Mouse (Mus musculus) forebrain, postnatal 0 days (tissue): Measurements from ENCODE around the gene F13b. TPM values are rescaled to one million over a fixed set of nuclear protein-coding genes. Genes with fewer than 3 reads are reported as not detected.

Experiments used
- ATAC-seq: fragments of 200-750 bp; cut with Nextera tagmentation; 2 replicates; pipeline ENCODE4 v1.8.0; 2017; ENCODE audit warnings: mild to moderate bottlenecking, moderate library complexity
- DNase-seq: peaks from one replicate; pipeline ENCODE4 v3.0.0-alpha.2; 2015
- H3K27ac ChIP-seq: fragments of 300-500 bp; sonication (generic); 2 replicates; pipeline ENCODE4 v1.5.1; 2014; ENCODE audit warnings: low read depth, mild to moderate bottlenecking, antibody characterized with exemption, low read length, moderate library complexity, mixed read lengths
- H3K27me3 ChIP-seq: fragments of 300-500 bp; sonication (generic); 2 replicates; pipeline ENCODE4 v1.6.1; 2014; ENCODE audit warnings: mild to moderate bottlenecking, low read length, mixed read lengths; ENCODE audit not compliant: insufficient read depth
- H3K36me3 ChIP-seq: fragments of 300-500 bp; sonication (generic); 2 replicates; pipeline ENCODE4 v1.6.1; 2014; ENCODE audit warnings: mild to moderate bottlenecking, moderate library complexity; ENCODE audit not compliant: insufficient read depth
- H3K4me1 ChIP-seq: fragments of 300-500 bp; sonication (generic); 2 replicates; pipeline ENCODE4 v1.6.1; 2014; ENCODE audit warnings: antibody characterized with exemption; ENCODE audit not compliant: insufficient read depth
- H3K4me2 ChIP-seq: fragments of 300-500 bp; sonication (generic); 2 replicates; pipeline ENCODE4 v1.6.1; 2014; ENCODE audit warnings: low read depth, mild to moderate bottlenecking, moderate library complexity
- H3K4me3 ChIP-seq: fragments of 300-500 bp; sonication (generic); 2 replicates; pipeline ENCODE4 v1.5.1; 2014; ENCODE audit warnings: low read depth, low read length, mixed read lengths
- H3K9ac ChIP-seq: fragments of 300-500 bp; sonication (generic); 2 replicates; pipeline ENCODE4 v1.6.1; 2014; ENCODE audit warnings: mild to moderate bottlenecking
- H3K9me3 ChIP-seq: fragments of 300-500 bp; sonication (generic); 2 replicates; pipeline ENCODE4 v1.6.1; 2016; ENCODE audit warnings: low read length
- CTCF ChIP-seq: sonication (generic); IDR thresholded peaks from 2 replicates; pipeline ENCODE4 v1.5.1; 2016; ENCODE audit warnings: antibody characterized with exemption, control low read depth, low read depth
- WGBS: fragments of 180-500 bp; shearing (Covaris S2); extraction: QIAGEN DNeasy Blood & Tissue Kit; methylation state at CpG from one replicate; pipeline ENCODE4 v1.1.7; 2014; 5-methylcytosine and 5-hydroxymethylcytosine counted together
- polyA plus RNA-seq: library from polyadenylated mRNA; unstranded; fragments of >200 nt; fragmentation: Nextera tagmentation; extraction: Ambion mirVana; gene quantifications from 2 replicates; pipeline ENCODE4 v1.2.1, GENCODE M21; 2015
- total RNA-seq: library from RNA; depleted of rRNA; stranded (reverse); fragments of >200 nt; gene quantifications from 2 replicates; pipeline ENCODE4 v1.2.3, GENCODE M21; 2014; rRNA removed

The F13b gene
- total RNA-seq, result not detected in 2 replicates
- not detected in 2 replicates for polyA plus RNA-seq

DNA sequence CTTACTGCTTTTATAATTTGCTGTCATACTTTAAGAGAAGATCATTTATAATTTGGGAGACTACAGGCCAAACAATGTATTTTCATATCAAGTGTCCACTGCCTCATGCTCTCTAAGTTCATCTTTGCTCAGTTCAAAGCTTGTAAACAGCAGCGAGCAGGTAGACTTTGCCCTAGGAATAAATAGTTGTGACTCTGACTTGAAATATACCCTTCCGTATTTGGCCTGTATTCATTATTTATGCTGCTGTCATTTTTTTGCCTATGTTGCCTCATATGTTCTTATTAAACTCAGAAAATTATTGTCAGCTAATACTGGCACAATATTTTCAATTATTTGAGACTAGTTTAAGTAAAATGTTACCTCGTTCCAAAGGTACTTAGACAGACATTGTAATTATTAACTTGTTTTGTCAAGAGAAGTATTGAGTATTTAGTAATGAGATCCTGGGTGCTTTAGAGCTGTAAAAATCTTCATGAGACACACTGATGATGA is at the start of gene F13b:
Gene F13b (plus strand): TSS at position 445 of the 495 bp plus-strand sequence.
- H3K4me1 ChIP-seq, result no peaks in the 10 kb centered on the region
- TF ChIP-seq CTCF, result no peak
- H3K36me3 ChIP-seq, result no peaks in the 10 kb centered on the region
- no peaks in the 10 kb centered on the region for H3K27me3 ChIP-seq
- WGBS, result 88% methylated on average over 3 of the region's 3 CpGs
- no peak within 1 kb of the TSS for H3K27ac ChIP-seq
- no peak within 1 kb of the TSS for H3K9ac ChIP-seq
- no peak within 1 kb of the TSS for H3K4me2 ChIP-seq
- H3K9me3 ChIP-seq, result no peaks in the 10 kb centered on the region
- DNase-seq, result no peak
- no peak for ATAC-seq
- H3K4me3 ChIP-seq, result no peak within 1 kb of the TSS

DNA sequence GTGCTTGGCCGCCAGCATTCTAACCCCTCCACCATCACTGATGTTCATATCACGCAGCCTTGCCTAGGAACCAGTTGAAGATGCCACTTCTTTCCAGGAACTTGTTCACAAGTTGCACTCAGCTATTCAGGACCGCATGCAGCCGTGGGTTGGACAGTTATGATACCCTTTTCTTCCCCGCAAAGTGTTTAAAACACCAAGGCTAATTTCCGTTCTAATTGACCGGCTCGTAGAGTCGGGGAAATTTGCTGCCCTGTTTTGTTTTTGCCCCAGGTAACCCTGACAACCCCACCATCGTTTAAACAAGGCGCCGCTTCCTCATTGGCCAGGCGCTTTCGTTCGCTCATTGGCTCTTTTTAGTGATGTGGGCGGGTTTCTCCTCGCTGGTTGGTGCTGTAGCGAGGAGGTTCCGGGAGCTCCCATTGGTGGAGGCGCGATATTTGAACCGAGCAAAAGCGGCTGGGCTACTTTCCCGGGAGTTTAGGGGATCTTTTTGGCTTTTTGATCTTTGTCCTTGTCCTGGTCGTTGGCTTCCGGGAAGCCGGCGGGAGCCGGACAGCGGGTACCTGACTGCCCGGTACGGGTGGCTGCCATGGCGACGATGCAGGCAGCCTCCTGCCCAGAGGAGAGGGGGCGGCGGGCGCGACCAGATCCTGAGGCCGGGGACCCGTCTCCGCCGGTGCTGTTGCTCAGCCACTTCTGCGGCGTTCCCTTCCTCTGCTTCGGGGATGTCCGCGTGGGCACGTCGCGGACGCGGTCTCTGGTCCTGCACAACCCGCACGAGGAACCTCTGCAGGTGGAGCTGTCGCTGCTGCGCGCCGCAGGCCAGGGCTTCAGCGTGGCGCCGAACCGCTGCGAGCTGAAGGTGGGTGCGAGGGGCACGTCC is 46.9 kb upstream of the F13b start, which contains the start of gene Aspm:
Gene Aspm (plus strand): TSS at position 433 of the 886 bp plus-strand sequence.
- no peak within 1 kb of the TSS for H3K27ac ChIP-seq

DNA sequence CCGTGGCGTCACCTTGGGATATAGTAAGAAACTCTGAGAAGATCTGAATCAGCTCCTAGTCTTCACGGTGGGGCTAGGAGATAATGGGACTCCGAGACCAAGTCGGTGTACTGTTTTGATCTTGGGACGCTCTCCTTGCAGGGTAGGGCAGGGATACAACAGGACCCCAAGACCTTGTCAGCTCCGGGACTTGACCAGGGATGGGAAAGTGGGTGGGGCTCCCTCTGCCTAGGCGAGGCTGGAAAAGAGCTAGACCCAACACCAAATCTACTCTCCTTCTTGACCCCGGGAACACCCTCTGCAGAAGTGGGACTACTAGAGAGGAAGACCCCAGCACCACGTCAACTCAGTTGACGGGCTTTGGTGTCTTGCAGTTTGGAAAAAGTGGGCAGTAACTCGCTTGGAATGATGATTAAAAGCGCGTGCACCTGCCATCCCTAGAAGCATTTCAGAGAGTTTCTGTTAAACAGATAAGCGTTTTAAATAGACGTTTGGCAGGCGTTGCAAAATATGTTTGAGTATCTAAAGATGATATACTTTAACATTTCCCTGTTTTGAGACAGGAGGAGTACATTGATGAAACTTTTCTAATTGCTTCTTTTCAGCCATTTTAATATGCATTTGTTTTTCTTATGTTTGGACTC is 46.2 kb upstream of the F13b start:
- ATAC-seq (no peak), DNase-seq (no peak)
- H3K4me2 ChIP-seq, result peak overlapping the region; percentile 99
- peak overlapping the region; percentile 82 for H3K4me3 ChIP-seq
- H3K36me3 ChIP-seq, result no peaks in the 10 kb centered on the region
- H3K27me3 ChIP-seq, result no peaks in the 10 kb centered on the region
- H3K9me3 ChIP-seq, result no peaks in the 10 kb centered on the region
- WGBS, result 2% methylated on average over 17 of the region's 17 CpGs
- no peak for TF ChIP-seq CTCF
- H3K4me1 ChIP-seq, result 0 out of 2 replicates have a peak, but pooled peaks cover 4% of the 10 kb centered on the region
- peak overlapping the region; percentile 46 for H3K9ac ChIP-seq
- H3K27ac ChIP-seq, result no peak overlapping the region

More for the DNA sequence above, 46.9 kb upstream of the F13b start, which contains the start of gene Aspm:
- Histone ChIP-seq H3K9me3 (no peaks in the 10 kb centered on the region), H3K4me1 (0 out of 2 replicates have a peak, but pooled peaks cover 4% of the 10 kb centered on the region), H3K36me3 (no peaks in the 10 kb centered on the region), H3K9ac (peak within 1 kb of the TSS; percentile 46), H3K4me2 (peak within 1 kb of the TSS; percentile 99), H3K4me3 (peak within 1 kb of the TSS; percentile 82), H3K27me3 (no peaks in the 10 kb centered on the region)
- no peak for TF ChIP-seq CTCF
- ATAC-seq (peak; percentile 100), DNase-seq (peak; percentile 95)
- WGBS, result under 1% methylated on average over 65 of the region's 65 CpGs

GRCm38 (mm10) chr1:139460807-139461206 is 40.7 kb upstream of the F13b start:
- ATAC-seq (no peak), DNase-seq (no peak)
- no peaks in the 10 kb centered on the region for H3K27me3 ChIP-seq
- 69% methylated on average over 5 of the region's 5 CpGs for WGBS
- no peak for TF ChIP-seq CTCF
- no peak overlapping the region for H3K4me3 ChIP-seq
- H3K27ac ChIP-seq, result no peak overlapping the region
- no peaks in the 10 kb centered on the region for H3K4me1 ChIP-seq
- H3K9me3 ChIP-seq, result no peaks in the 10 kb centered on the region
- H3K36me3 ChIP-seq, result no peaks in the 10 kb centered on the region
- H3K9ac ChIP-seq, result no peak overlapping the region
- H3K4me2 ChIP-seq, result no peak overlapping the region

DNA sequence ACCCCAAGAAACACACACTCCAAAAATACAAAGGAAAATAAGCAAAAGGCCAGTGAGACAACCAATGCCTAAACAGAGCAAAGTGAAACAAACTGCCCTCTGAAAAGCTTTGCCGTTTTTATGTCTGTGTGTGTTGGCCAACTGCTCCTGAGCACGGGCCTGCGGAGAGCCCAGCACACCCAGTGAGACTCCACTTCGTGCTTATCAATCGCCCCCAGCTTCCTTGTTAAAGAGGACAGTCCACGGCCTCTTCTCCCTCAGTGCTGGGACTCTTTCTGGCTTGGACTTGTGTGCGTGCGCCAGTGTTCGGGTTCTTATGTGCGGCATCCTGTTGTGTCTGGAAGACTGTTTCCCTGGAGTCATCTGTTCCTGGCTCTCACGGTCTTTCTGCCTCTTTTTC is 35.6 kb upstream of the F13b start:
- TF ChIP-seq CTCF, result no peak
- H3K36me3 ChIP-seq, result no peaks in the 10 kb centered on the region
- no peaks in the 10 kb centered on the region for H3K27me3 ChIP-seq
- H3K9me3 ChIP-seq, result no peaks in the 10 kb centered on the region
- H3K27ac ChIP-seq, result no peak overlapping the region
- no peak overlapping the region for H3K4me2 ChIP-seq
- DNase-seq (no peak), ATAC-seq (no peak)
- H3K9ac ChIP-seq, result no peak overlapping the region
- no peaks in the 10 kb centered on the region for H3K4me1 ChIP-seq
- WGBS, result 90% methylated on average over 11 of the region's 11 CpGs
- no peak overlapping the region for H3K4me3 ChIP-seq

- Histone ChIP-seq H3K9me3 (no peaks in the 10 kb centered on the region), H3K4me1 (no peaks in the 10 kb centered on the region), H3K9ac (no peak overlapping the region), H3K36me3 (no peaks in the 10 kb centered on the region), H3K4me2 (no peak overlapping the region), H3K27me3 (no peaks in the 10 kb centered on the region), H3K27ac (no peak overlapping the region; the same call in 1 of the 2 replicates), H3K4me3 (no peak overlapping the region)
- TF ChIP-seq CTCF, result no peak
- ATAC-seq (peak; percentile 30; the same call in 1 of the 2 replicates), DNase-seq (peak; percentile 21)
- WGBS, result 75% methylated on average over 11 of the region's 11 CpGs
Observed at GRCm38 (mm10) chr1:139478898-139479297, 22.6 kb upstream of the F13b start.
